Mouse (Mus musculus): ENCODE results near the gene Npw.

Npw gene

GRCm38 (mm10) chr17:24658017-24658758 is at the start of gene Npw:
Gene Npw (minus strand): TSS chr17:24658457.
- DNase-seq (ENCODE audit: low spot score in 2 of 2) = no peak

DNA sequence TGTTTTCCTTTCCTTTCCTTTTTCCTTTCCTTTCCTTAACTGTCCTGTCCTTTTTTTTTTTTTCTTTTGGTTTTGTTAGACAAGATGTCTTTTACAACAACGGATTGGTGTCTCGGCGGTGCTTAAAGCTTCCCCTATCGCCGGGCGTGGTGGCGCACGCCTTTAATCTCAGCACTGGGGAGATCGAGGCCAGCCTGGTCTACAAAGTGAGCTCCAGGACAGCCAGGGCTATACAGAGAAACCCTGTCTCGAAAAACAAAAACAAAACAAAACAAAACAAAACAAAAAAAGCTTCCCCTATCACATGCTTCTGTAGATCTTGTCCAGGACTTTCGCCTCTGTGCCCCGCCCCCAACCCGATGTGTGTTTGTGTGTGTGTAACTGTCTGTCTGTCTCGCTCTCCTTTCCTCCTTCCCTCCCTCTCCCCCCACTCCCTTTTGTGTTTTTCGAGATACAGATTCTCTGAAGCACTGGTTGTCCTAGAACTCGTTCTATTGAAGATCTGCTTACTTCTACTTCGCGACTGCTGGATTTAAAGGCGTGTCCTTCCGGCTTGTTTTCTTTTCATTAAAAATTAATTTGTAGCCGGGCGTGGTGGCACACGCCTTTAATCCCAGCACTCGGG is 49.7 kb upstream of the Npw start:
- no peak for DNase-seq (ENCODE audit: low spot score in 2 of 2)

DNA sequence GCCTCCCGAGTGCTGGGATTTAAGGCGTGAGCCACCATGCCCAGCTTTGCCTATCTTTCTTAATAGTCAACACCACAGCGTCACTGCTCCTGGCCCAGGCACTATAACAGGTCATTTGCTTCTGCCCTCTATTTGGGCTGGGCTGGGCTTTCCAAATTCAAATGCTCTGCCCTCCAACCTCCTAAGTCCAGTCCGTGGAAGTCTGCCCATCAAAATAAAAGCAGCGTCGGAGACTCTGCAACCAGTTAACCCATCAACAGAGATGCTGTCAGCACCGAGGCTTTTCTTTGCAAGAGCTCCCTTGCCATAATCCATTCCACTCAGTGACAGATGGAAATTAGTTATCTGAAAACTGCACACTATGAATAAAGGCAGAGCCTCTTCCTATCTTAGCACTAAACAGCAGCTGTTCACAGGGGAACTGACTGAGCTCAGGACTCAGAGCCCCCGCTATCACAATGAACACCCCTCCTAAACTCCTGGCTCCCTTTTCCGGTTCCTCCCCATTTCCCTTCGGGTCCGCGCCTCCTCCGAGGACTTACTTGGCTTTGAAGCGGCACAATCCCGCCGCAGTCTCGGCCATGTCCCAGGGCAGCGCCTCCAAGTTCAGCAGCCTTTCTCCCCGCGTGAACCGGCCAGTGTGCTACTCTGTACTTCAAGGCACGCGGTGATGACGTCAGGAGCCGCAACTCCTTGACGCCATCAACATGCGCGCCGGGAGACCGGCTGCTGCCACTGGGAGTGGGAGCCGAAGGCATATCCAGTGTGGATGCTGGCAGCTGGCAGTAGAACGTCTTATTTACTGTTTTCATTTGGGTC is 48.9 kb upstream of the Npw start, which contains the start of gene Tbl3:
Gene Tbl3 (minus strand): TSS at position 679 of the 819 bp plus-strand sequence.
- DNase-seq (ENCODE audit: low spot score in 2 of 2) = peak; percentile 71 to 95

DNA sequence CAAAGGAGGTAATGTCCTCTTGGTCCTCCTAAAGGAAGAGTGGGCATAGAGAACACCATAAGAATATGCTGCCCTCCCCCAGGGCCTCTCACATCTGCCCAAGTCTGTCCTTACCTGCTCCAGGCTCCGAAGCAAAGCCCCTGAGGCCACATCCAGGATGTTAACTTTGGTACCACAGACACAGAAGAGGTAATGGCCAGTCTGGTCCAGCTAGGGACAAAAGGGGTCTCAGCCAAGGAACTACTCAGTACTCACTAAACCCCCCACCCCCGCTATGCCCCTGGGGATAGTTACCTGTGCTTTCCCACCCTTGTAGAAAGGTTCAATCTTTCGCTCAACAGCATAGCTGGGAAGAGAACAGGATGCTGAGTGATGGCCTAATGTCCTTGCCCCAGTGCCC is 47.6 kb upstream of the Npw start:
- no peak for DNase-seq (ENCODE audit: low spot score in 2 of 2)

- DNase-seq (ENCODE audit: low spot score in 2 of 2) = no peak
These were observed 43.0 kb upstream of the Npw start for GRCm38 (mm10) chr17:24701251-24701650.

DNA sequence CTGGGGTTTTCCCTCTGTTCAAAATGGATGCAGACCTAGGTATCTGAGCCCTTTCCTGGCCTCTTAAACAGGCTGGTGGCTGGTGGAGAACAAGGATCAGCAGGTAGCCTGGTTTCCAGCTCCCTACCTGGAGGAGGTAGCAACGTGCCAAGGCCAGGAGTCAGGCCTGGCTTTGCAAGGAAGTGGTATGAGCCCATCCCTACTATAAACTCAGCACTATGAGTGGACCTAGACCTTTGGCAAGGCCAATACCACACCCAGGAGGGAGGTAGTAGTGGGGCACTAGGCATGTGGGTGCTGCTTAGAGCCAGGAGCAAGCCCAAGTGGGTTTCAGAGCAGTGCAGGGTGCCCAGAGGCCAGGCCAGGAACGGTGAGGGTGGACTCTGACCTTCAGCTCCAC is 41.2 kb upstream of the Npw start:
- no peak for DNase-seq (ENCODE audit: low spot score in 2 of 2)

GRCm38 (mm10) chr17:24698715-24699114 is 40.5 kb upstream of the Npw start:
- DNase-seq (ENCODE audit: low spot score in 2 of 2) = no peak

DNA sequence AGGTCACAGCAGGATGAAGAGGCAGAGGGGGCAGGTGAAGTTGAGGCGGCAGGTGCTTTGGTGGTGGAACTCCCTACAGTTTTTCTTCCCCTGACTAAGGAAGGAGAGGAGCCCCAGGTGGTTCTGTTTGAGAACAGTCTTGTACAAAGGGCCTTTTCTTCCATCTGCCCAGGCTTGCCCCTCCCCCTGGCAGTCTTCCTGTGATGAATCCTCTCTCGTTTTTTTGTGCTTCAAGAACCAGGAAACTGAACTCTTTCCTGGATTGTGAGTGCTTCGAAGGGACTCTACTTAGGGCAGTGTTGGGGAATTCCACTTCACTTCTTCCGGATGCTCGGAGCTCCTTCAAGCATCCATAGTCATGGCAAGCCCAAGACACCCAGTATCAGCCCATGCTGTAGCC is 39.7 kb upstream of the Npw start:
- no peak for DNase-seq (ENCODE audit: low spot score in 2 of 2)

GRCm38 (mm10) chr17:24696011-24696697 is 37.9 kb upstream of the Npw start, which contains the start of the genes Gfer and Noxo1:
Gene Gfer (minus strand): TSS chr17:24696156.
Gene Noxo1 (plus strand): TSS chr17:24696234.
- peak in 1 of 2 experiments; percentile 75 for DNase-seq (ENCODE audit: low spot score in 2 of 2)

DNA sequence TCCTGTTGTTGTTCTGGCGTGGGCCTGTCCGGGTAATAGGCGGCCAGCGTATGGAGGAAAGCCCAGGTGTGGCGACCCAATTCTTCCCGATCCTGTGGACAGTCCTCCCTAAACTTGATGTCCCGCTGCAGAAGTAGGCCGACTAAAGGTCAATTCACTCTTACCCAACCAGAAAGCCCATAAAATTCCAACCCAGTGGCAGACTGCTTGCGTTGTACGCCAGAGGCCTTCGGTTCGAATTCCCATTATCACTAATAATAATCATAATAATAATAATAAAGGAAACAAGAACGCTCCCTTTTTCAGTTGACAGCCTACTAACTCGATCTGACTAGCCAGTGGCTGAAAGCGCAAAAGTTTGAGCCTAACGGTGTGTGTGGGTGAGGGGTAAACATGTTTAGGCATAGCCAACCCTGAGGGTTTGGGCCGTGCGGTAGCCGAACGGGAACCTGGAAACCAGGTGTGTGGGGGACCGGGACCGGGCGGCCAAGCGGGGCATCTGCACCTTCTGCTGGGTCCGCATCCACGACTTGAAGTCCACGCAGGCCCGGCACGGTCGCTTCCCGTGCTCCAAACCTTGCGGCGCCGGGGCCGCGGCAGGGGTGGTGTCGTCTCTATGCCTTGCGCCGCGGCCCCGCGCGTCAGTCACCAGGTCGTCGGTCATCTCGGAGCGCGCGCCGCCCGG is 37.2 kb upstream of the Npw start:
- no peak for DNase-seq (ENCODE audit: low spot score in 2 of 2)

- no peak for DNase-seq (ENCODE audit: low spot score in 2 of 2)
These were observed 34.1 kb upstream of the Npw start for GRCm38 (mm10) chr17:24692385-24692784.

DNA sequence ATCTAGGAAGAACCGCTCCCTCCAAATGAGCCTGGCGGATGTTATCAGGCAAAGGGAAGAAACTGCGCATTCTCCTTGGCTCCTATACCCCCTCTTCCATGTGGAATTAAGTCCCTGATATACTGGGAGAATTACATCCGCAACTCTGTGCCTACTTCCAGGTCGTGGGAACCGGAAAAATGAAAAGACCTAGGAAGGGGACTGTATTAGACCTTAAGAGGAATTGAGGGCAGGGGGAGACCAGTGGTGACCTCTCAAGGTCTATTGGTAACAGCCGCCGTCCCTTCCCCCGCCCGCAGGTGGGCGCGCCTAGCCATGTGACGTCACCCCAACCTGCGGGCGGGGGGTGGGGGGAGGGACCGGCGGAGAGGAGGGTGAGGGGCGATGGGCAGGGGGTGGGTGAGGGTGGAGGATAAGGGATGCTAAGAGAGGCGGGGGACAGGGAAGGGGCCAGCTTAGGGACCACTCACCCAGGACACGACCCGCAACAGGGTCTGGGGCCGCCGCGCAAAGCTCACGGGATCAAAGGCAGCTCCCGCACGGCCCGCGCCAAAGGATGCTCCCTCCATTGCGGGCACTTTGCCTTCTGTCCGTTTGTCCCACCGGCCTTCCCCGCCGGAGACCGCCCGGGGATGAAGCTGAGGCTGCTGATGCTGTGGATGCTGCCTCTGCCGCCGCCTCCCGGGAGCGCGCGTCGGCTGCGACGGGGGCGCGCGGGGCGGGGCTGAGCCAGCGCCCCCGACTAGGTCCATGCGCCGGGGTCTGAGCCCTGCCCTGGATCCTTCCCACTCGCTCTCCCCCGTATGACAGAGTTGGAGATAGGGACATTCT is 31.2 kb upstream of the Npw start, which contains the start of gene Syngr3:
Gene Syngr3 (minus strand): TSS at position 705 of the 831 bp plus-strand sequence.
- no peak for DNase-seq (ENCODE audit: low spot score in 2 of 2)

DNA sequence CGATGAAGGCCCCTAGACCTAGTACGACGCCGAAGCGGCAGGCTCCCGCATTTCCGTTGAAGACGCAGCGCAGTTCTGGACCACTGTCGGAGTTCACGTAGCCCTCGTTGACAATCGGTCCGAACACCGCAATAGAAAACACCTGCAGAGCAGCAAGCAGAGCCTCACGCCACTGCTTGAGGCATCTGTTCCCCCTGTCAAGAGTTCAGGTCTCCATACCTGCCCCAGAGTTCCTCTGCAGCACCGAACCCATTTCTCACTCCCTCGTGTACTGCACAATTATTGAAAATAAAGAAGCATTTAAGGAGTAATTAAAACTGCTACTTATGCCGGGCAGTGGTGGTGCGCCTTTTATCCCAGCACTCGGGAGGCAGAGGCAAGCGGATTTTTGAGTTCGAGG is 29.3 kb upstream of the Npw start:
- DNase-seq (ENCODE audit: low spot score in 2 of 2) = no peak

DNA sequence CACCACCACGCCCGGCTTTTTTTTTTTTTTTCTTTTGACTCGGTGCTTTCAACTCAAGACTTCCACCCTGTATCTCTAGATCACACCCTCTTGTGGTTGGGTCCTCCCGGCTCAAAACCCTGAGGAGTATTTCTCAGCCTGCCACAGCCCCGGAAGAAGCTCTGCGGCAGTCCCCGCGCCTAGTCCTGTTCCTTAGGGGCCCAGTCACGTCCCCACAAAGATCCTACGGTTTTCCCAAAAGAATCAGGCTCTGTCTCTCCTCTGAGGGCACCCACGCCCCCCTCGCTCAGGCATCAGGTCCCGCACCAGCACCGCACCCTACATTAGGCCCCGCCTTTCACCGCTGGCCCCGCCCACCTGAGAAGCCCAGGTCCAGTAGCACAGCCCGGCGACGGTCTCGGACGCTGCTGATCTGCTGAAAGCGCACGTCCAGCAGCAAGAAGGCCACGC is 28.9 kb upstream of the Npw start:
- DNase-seq (ENCODE audit: low spot score in 2 of 2) = no peak

DNA sequence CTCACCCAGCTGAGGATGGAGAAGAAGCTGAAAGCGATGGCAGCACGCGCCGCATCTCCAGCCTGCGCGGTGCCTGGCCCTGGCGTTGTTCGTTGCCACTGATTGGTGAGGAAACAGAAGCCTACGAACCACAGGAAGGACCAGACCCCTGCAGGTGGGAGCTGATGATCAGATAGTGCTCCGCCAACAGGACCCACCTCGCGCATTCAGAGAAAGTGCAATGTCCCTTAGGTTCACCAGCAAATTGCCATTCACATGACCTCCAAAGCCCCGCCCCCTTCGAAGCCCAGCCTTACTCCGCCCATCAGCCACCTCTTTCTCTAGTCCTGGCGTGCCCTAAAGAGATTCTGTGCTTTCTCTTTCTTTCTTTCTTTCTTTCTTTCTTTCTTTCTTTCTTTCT is 28.3 kb upstream of the Npw start:
- DNase-seq (ENCODE audit: low spot score in 2 of 2) = no peak

GRCm38 (mm10) chr17:24677500-24678080 is 19.3 kb upstream of the Npw start:
- DNase-seq (ENCODE audit: low spot score in 2 of 2) = no peak

GRCm38 (mm10) chr17:24676877-24677276 is 18.6 kb upstream of the Npw start:
- DNase-seq (ENCODE audit: low spot score in 2 of 2) = no peak

DNA sequence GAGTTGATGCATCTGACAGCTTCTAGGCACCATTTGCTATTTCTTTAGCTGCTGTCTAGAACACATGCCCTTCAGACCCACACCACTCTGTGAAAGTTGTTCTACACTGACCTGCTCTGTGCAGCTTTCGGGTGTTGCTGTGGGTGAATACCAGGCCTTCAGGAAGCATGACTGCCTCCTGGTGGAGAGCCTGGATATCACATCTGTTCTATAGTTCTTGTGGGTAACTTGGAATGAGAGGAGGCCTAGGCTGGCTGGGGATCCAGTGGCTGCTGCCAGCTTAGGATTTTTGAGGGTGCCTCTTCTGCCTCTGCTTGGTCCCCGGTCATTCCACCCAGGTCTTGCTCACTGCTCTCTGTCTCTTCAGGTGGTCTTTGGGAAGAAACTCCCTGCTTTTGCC is 17.9 kb upstream of the Npw start:
- peak in 1 of 2 experiments; percentile 70 for DNase-seq (ENCODE audit: low spot score in 2 of 2)

- peak in 1 of 2 experiments; percentile 66 for DNase-seq (ENCODE audit: low spot score in 2 of 2)
These were observed 16.0 kb upstream of the Npw start for GRCm38 (mm10) chr17:24674277-24674676.

- DNase-seq (ENCODE audit: low spot score in 2 of 2) = no peak
These were observed 13.9 kb upstream of the Npw start for GRCm38 (mm10) chr17:24672141-24672540.
